Mouse (Mus musculus) midbrain, embryonic 14.5 days (tissue): ENCODE measurements around the gene Birc3. TPM values are rescaled to one million over a fixed set of nuclear protein-coding genes. Genes with fewer than 3 reads are reported as not detected.
"Not testable (repeated sequence)": the region's sequence is repeated elsewhere in the genome, so short reads cannot be mapped to it uniquely, and the experiment has no call there.

ENCODE experiments used
- ATAC-seq: fragments of 200-750 bp; cut with Nextera tagmentation; 2 replicates; pipeline ENCODE4 v1.8.0; 2017; ENCODE audit warnings: moderate number of reproducible peaks, moderate library complexity; ENCODE audit not compliant: low FRiP score, low TSS enrichment
- DNase-seq: peaks from one replicate; pipeline ENCODE4 v3.0.0-alpha.2; 2015
- H3K27ac ChIP-seq: fragments of 300-500 bp; sonication (generic); replicated peaks from 2 replicates; pipeline ENCODE4 v1.5.1; 2014; ENCODE audit warnings: mild to moderate bottlenecking, low read depth, low read length, moderate library complexity
- H3K27me3 ChIP-seq: fragments of 300-500 bp; sonication (generic); 2 replicates; pipeline ENCODE4 v1.6.1; 2014; ENCODE audit warnings: low read length, control low read depth, mixed read lengths; ENCODE audit not compliant: control insufficient read depth, insufficient read depth
- H3K36me3 ChIP-seq: fragments of 300-500 bp; sonication (generic); 2 replicates; pipeline ENCODE4 v1.6.1; 2014; ENCODE audit warnings: low read length, control low read depth; ENCODE audit not compliant: control insufficient read depth, insufficient read depth
- H3K4me1 ChIP-seq: fragments of 300-500 bp; sonication (generic); 2 replicates; pipeline ENCODE4 v1.6.1; 2014; ENCODE audit warnings: mild to moderate bottlenecking, antibody characterized with exemption, low read length, control low read depth; ENCODE audit not compliant: control insufficient read depth, insufficient read depth
- H3K4me2 ChIP-seq: fragments of 300-500 bp; sonication (generic); 2 replicates; pipeline ENCODE4 v1.6.1; 2014; ENCODE audit warnings: mild to moderate bottlenecking, low read length, moderate library complexity
- H3K4me3 ChIP-seq: fragments of 300-500 bp; sonication (generic); replicated peaks from 2 replicates; pipeline ENCODE4 v1.5.1; 2014; ENCODE audit warnings: low read depth, low read length
- H3K9ac ChIP-seq: fragments of 300-500 bp; sonication (generic); replicated peaks from 2 replicates; pipeline ENCODE4 v1.6.1; 2014; ENCODE audit warnings: mild to moderate bottlenecking, low read length, moderate library complexity
- H3K9me3 ChIP-seq: fragments of 300-500 bp; sonication (generic); 2 replicates; pipeline ENCODE4 v1.6.1; 2016; ENCODE audit warnings: low read length, control low read depth, mixed read lengths; ENCODE audit not compliant: control insufficient read depth
- WGBS: fragments of 180-500 bp; shearing (Covaris S2); extraction: QIAGEN DNeasy Blood & Tissue Kit; methylation state at CpG from one replicate; pipeline ENCODE4 v1.1.7; 2014; 5-methylcytosine and 5-hydroxymethylcytosine counted together
- polyA plus RNA-seq: library from polyadenylated mRNA; unstranded; fragments of >200 nt; fragmentation: Nextera tagmentation; extraction: Ambion mirVana; gene quantifications from 2 replicates; pipeline ENCODE4 v1.2.1, GENCODE M21; 2014

Gene Birc3
- polyA plus RNA-seq, 1 experiment from 2014 or later: 2.0 TPM

DNA sequence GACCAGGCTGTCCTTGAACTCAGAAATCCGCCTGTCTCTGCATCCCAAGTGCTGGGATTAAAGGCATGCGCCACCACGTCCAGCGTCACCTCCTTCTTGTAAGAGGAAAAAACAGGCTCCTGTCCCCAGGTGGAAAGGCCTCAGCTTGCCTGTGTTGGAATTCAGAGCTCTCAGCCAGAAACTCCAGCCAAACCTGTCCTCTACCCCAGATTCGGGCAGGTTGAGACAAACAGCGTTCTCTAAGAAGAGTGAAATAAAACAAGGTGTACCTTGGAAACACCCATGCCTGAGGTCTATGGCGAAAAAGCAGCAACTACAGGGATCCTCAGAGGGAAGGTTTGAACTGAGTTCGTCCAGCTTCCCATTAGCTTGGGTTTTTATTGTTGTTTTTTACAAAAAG lies 28.0 kb upstream of the Birc3 start:
- Histone ChIP-seq H3K27me3 (no peaks in the 10 kb centered on the region), H3K9me3 (no peaks in the 10 kb centered on the region), H3K4me3 (no peak overlapping the region), H3K4me2 (no peak overlapping the region), H3K9ac (no peak overlapping the region), H3K4me1 (no peaks in the 10 kb centered on the region), H3K36me3 (no peaks in the 10 kb centered on the region), H3K27ac (no peak overlapping the region)
- 96% methylated on average over 8 of the region's 8 CpGs for WGBS
- DNase-seq (no peak), ATAC-seq (no peak)

GRCm38 (mm10) chr9:7897502-7897901 lies 24.5 kb upstream of the Birc3 start:
- Histone ChIP-seq H3K27ac (no peak overlapping the region), H3K9me3 (no peaks in the 10 kb centered on the region; the same call in 1 of the 2 replicates), H3K36me3 (no peaks in the 10 kb centered on the region), H3K4me2 (no peak overlapping the region), H3K4me3 (no peak overlapping the region), H3K27me3 (no peaks in the 10 kb centered on the region), H3K4me1 (no peaks in the 10 kb centered on the region), H3K9ac (no peak overlapping the region)
- peak; percentile 82 for ATAC-seq
- 2% methylated on average over 3 of the region's 3 CpGs for WGBS
- DNase-seq: peak; percentile 85

- not testable (repeated sequence) for H3K4me3 ChIP-seq, H3K9me3 ChIP-seq, H3K36me3 ChIP-seq, DNase-seq, H3K9ac ChIP-seq, H3K4me2 ChIP-seq, H3K27me3 ChIP-seq, ATAC-seq, H3K27ac ChIP-seq, H3K4me1 ChIP-seq
- 95% methylated on average over 1 of the region's 1 CpGs for WGBS
Observed at GRCm38 (mm10) chr9:7891796-7892195, 18.8 kb upstream of the Birc3 start.

DNA sequence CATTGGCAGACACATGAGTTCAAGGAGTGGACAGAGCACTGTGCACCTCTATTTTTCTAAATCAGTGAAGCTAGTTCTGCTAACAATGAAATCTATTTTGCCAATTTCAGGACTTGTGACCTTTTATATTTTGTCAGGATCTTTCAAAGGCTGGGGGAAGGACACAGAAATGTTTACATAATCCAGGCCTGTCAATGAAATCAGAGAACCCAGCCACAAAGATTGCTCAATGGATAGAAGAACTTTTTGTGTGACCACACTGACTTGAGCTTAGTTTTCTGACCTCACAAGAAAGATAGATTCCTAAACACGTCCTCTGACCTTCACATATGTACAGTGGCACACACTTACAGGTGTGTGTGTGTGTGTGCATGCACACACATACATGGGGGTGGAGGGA lies 18.2 kb upstream of the Birc3 start:
- Histone ChIP-seq H3K4me1 (no peaks in the 10 kb centered on the region), H3K4me2 (no peak overlapping the region), H3K27me3 (no peaks in the 10 kb centered on the region), H3K9me3 (no peaks in the 10 kb centered on the region; the same call in 1 of the 2 replicates), H3K27ac (no peak overlapping the region), H3K9ac (no peak overlapping the region), H3K4me3 (no peak overlapping the region), H3K36me3 (no peaks in the 10 kb centered on the region)
- 73% methylated on average over 1 of the region's 1 CpGs for WGBS
- ATAC-seq: no peak
- no peak for DNase-seq

GRCm38 (mm10) chr9:7884346-7884745 lies 11.4 kb upstream of the Birc3 start:
- no peak for DNase-seq
- Histone ChIP-seq H3K36me3 (no peaks in the 10 kb centered on the region), H3K27me3 (no peaks in the 10 kb centered on the region), H3K4me2 (no peak overlapping the region), H3K27ac (no peak overlapping the region), H3K4me3 (no peak overlapping the region), H3K4me1 (no peaks in the 10 kb centered on the region), H3K9ac (no peak overlapping the region), H3K9me3 (no peaks in the 10 kb centered on the region)
- 95% methylated on average over 3 of the region's 3 CpGs for WGBS
- ATAC-seq: no peak

DNA sequence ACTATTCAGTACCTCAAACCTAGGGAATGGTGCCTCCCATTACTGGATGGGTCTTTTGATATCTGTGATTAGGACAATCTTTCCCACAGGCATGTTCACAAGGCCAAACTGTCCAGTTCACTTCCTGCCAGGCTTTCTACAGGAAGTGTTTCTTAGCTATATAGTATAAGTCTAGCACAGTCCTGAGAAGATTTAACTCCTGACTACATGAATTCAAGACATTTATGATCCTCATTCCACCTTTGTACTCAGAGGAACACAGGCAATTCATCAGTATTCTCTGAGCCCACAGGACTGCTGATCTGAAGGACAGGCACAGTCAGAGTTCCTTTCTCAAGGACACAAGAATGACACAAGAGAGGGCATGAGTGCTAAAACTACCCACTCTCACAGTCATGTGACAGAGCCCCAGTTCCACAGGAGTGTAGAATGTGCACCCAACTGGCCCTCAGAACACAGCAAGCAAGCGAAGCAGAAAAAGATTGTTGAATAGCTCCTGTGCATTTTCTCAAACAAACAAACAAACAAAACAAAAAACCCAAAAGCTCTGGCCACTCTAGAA lies 9.4 kb upstream of the Birc3 start:
- no peak for DNase-seq
- Histone ChIP-seq H3K36me3 (no peaks in the 10 kb centered on the region), H3K4me2 (no peak overlapping the region), H3K9me3 (no peaks in the 10 kb centered on the region), H3K27ac (no peak overlapping the region), H3K9ac (no peak overlapping the region), H3K4me1 (no peaks in the 10 kb centered on the region), H3K4me3 (no peak overlapping the region), H3K27me3 (no peaks in the 10 kb centered on the region)
- no peak for ATAC-seq
- 94% methylated on average over 1 of the region's 1 CpGs for WGBS

DNA sequence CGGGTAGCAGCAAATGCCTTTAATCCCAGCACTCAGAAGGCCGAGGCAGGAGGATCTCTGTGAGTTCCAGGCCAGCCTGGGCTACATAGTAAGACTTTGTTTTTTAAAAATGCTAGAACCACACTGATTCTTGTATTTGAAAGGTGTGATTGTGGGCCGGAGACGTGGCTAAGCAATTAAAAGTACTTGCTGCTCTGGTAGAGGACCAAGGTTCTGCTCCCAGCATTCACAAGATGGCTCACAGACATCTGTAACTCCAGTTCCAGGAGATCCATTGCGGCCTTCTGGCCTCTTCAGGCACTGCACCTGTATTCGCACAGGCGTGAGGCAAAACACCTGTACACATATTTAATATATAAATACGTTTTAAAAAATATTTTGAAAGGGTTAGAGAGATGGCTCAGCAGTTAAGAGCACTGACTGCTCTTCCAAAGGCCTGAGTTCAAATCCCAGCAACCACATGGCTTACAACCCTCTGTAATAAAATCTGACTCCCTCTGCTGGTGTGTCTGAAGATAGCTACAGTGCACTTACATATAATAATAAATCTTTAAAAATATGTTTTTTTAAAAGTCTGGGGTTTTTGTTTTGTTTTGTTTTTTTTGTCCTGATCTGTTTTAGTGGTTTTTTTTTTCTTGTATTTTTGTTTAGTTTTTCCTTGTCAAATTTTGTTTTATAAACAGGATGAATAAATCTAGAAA lies 675 bp upstream of the Birc3 start:
- DNase-seq: no peak
- ATAC-seq: no peak
- Histone ChIP-seq H3K4me1 (peaks cover 4% of the 10 kb centered on the region; the same call in 1 of the 2 replicates), H3K27ac (no peak overlapping the region), H3K4me3 (no peak overlapping the region), H3K4me2 (no peak overlapping the region), H3K27me3 (no peaks in the 10 kb centered on the region), H3K36me3 (no peaks in the 10 kb centered on the region), H3K9ac (no peak overlapping the region), H3K9me3 (no peaks in the 10 kb centered on the region)
- 95% methylated on average over 8 of the region's 8 CpGs for WGBS

DNA sequence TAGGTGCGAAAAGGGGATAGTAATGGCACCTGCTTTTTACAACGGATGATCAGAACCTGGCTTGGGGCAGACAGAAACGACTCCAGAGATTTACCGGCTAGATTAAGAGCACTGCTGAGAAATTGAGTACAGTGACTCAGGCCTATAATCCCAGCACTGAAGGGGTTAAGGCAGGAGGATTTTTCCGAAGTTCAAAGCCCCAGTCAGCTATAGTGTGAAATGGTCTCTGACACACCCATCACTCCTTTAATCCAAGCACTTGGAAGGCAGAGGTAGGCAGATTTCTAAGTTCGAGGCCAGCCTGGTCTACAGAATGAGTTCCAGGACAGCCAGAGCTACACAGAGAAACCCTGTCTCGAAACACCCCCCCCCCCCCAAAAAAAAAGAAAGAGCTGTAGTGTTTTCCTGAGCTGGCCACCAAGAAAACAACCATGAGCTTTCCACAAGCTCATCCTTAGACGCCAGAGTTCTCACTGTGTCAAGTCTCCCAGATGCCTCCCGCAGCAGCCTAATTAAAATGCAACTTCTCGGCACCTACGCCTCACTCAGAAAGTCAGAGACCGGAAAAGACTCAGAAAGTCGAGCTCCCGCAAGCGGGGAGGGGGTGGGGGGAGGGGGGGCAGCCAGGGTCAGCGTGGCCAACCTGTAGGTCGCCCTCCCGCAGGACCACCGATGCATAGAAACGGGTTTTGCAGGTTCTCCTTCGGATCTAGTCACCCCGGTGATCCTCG lies 777 bp downstream of the Birc3 start:
- peak; percentile 47 for DNase-seq
- no peak overlapping the region for H3K27ac ChIP-seq
- 0 out of 2 replicates have a peak, but pooled peaks have one; percentile 31 for ATAC-seq
- H3K36me3 ChIP-seq: no peaks in the 10 kb centered on the region
- 18% methylated on average over 23 of the region's 23 CpGs for WGBS
- no peaks in the 10 kb centered on the region for H3K9me3 ChIP-seq
- peak overlapping the region; percentile 51 for H3K9ac ChIP-seq
- no peaks in the 10 kb centered on the region for H3K27me3 ChIP-seq
- H3K4me2 ChIP-seq: peak overlapping the region; percentile 82
- peaks cover 4% of the 10 kb centered on the region; the same call in 1 of the 2 replicates for H3K4me1 ChIP-seq
- peak overlapping the region; percentile 39 for H3K4me3 ChIP-seq
